Mouse (Mus musculus): ENCODE data around the gene Ptprz1. TPM values are rescaled to one million over a fixed set of nuclear protein-coding genes. Genes with fewer than 3 reads are reported as not detected.

Ptprz1 gene
- polyA plus RNA-seq (2012; rRNA removed) = 0.27 and 0.29 TPM in 2 replicates

DNA sequence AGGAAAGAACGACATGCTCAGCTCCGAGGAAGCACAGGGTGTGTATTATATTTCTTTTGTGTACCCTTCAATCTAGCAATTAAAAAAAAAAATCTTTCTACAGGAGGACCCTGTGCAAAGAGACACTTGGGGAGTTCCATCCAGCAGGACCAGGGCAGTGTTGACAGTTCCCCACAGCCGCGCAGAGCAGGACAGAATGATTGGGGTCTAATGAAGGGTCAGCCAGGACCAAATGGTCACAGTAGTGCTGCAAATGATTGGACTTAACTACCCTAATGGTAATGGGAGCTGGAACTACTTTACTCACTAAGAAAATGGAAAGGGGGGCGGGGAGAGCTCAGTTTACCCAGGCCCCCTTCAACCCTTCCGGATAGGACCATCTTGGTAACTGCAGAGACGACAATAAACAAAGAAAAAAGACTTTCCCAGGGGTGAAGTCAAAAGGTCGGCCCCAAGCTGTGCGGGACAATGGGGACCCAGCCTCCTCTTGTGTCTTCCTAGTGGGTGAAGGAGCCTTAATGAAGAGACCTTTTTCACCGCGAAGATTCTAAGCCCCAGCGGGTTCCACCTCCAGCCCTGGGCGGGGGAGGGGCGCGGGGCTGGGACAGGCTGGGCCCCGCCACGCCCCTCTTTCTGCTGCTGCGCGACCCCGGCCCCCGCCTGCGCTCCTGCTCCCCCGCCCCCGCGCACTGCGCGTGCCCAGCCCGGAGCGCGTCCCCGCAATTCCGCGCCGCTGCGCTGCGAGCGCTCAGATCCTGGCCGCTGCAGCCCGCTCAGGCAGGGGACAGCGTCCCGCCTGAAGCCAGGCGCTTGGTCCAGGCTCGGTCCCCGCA lies at the start of gene Ptprz1:
Ptprz1 (plus strand) TSS at position 722 of the 833 bp plus-strand sequence.
- no peak for DNase-seq (ENCODE audit: low read depth)

DNA sequence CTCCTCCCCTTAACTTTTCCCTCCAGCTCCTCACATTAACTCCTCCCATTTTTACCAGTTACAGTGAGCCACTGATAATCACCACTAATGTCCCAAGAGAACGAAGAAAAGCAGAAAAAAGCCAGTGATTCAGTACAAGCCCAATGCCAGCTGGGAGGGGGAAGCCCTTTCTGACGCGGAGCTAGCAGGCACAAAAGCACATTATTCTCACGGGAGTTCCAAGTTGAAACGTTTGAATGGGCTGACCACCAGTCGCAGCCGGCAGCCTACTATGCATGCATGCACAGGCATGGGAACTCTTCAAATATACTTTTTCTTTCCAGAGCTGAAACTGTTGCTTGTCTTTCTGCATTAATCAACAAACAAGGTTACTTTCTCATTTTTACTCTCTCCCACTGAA lies 41.7 kb upstream of the Ptprz1 start:
- no peak for DNase-seq (ENCODE audit: low read depth)

DNA sequence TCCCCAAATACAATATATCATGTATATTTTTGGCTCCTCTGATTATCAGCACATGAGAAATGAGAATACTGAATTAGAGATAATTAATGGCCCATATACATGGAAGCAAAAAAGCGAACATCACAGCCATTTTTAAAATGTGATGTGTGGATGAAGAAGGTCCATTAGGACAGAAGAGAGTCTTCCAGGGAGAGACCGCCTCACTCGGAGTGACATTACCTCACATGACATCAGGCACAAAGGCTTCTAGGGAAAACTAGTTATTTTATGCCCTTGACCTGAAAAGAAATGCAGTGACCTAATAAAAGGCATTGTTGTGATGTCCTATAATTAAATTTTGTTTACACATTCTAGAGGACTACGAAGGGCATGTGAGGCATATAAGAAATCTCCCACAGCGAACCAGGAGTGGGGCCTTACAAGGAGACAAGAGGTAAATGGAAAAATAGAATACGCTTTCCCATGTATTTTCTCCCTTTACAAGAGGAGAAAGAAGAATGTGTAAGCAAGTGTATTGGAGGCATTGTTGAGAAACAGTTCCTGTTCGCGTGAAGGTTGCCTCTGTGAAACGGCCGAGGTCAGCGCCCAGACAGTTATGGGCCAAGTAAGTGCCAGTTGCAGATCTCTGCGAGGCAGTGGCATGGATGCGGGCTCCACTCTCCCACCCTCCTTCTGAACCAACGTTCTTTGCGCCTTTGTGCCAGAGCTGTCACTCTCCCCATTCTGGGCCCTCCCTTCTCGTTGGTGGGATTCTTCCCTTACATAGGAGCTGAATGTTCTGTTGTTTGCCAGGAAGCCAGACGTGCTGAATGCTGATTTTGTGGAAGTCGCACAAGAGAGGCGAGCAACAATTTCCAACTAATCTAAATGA lies 41.0 kb upstream of the Ptprz1 start:
- DNase-seq (ENCODE audit: low read depth) = no peak

DNA sequence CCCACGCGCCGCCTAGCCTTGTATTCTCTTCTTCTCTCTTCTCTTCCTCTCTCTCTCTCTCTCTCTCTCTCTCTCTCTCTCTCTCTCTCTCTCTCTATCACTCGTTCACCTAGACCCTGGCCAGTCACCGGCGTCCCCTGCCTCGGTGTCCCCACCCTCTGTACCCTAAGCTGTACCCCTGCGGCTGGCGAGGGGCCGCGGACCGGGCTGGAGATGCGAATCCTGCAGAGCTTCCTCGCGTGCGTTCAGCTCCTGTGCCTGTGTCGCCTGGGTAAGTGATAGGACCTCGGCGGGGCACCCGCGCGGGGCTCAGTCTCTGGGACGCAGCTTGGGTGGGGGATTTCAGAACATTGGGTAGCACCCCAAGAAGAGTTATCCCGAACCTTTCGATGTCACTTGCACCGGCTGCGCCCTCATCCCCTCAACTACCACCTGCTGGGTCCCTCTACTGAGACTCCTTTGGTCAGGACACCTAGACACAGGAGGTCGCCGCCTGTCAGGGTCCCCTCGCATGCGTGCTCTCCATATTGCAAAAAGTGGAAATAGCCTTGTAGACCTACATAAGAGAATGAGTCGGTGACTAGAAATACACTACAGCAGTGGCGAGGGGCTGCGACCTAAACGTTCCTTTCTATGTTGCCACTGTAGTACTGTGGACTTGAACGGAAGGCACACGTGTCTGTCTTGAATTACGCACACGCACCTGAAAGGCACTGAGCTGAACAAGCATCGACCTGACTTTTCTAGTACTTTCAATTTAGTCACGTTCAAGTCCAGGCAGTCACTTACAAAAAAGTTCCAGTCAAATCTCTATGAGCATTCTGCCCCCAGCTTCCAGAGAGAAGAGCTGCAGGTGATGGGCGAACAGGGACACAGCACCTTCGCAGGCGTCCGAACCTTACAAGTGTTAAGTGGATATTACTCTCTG lies 576 bp downstream of the Ptprz1 start:
- DNase-seq (ENCODE audit: low read depth) = peak; percentile 3

DNA sequence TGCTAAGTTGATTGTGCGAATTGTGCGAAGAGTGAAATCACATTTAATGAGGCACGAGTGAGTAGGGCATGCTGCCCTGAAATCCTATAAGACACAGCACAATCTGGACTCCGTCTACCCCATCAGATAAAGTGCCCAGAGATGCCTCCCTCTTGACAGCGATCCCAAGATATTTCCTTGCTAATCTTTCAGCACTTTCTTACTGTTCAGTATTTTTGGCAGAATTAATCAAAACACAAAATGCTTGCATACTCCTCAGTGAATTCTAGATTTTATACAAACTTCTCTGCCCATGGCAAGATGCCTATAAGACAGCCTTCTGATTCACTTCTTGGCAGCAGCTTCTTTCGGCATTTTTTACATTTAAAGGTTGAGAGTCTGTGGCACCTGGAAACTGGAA lies 12.7 kb downstream of the Ptprz1 start:
- no peak for DNase-seq (ENCODE audit: low read depth)

DNA sequence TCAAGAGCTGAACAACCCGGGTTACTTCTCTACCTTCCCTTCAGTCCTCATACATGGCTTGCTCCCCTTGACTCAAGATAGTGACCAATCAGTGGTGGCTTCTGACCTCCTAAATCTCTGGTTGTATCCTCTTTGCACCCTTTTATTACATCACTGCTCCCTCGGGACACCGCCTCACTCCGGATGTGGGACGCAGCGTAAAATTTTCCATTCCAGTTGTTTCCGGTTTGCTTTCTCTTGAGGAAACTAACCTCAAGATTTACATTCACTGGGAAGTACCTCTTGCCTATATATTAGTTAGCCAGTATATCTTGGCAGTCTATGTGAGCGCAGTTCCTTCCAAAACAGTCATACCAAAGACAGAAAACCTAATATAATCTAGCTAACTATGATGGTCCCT lies 14.0 kb downstream of the Ptprz1 start:
- DNase-seq (ENCODE audit: low read depth) = no peak

DNA sequence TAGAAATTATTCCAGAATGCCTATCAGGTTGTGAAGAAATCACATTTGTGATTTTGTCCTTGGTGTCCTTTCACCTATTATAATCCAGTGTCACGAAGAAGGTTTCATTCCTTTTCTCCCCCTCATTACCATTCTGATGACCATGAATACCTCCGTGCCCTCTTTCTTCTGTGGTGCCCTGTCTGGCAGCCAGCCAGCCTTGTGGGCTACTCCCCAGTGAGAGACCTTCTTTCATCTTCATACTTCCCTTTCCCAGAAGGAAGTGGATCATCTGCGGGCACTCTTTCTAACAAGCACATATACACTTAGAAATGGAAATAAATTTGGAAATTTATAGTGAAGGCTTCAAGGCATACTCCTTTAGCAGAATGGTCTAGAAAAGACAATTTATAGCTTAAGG lies 26.7 kb downstream of the Ptprz1 start:
- DNase-seq (ENCODE audit: low read depth) = no peak

DNA sequence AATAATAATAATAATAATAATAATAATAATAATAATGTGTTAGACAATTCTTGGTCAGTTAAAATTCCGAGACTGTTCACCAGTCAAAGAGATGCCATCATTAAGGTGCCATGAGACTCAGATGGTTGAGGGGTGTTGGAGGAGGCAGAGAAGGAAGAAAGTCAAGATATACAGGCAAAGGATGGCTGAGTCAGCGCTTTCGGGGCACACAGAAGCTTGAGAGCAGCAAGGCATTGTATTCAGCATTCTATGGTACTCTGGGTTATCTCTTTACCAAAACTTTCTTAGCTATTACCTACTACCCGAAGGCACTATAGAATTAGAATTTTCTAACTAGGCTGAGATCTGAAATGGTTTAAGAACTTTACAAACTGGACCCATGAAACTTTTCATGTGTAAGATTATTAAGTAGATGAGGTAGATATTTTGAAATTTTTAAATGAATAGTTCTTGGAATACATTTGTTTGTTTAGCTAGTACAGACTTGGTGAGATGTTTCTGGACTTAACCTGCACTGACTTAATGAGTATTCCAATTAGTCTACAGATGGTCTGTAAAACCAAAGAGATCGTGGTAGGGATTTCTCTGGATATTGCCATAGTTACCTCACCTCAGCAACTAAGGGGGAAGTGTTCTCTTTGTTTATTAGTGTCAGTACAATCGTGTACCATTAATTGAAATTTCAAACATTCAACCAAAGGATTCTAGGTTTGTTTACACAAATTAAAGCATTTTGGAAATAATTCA lies 33.4 kb downstream of the Ptprz1 start:
- DNase-seq (ENCODE audit: low read depth) = no peak

DNA sequence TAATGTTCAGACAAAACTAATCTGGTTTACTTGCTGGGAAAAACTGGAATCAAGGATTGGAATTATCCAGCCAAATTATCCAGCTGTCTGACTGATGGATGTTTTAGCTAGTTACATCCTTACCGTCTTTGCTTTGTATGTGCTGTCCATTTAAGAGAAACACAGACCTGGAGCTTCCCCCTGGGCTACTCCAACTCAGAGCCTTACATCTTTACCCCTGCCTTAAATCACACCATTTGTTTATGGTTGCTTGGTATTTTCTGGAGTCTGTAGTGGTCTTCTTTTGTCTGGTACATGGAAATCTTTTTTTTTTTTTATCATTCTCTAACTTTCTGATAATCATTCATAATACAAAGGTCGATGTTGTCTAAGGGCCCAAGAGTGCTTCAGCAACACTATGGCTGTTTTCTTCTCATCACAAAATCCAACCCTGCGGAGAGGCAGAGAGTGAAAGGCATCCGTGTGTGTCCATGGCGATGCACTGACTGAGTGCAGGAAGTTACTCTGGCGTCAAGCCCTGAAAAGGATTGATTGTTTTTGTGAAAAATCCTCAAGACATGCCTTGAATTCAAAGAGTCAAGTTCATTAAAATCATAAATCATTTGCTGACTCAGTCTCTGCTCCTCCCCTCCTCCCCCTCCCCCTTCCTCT lies 34.1 kb downstream of the Ptprz1 start:
- no peak for DNase-seq (ENCODE audit: low read depth)

DNA sequence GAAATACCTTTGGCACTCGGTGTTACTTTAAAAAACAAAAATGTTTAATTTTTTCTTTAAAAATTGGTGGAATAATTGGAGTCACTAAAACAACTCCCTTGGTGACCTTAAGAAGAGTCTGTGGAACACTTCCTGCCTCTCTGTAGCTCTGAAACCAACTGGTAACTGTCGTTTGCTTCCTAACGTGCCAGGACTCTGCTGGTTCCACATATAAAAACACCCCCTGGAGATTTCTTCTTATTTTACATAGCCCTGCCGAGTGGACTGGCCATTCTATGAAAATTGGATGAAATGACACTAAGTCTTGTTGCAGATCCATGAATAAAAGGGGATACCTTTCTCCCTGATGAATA lies 34.6 kb downstream of the Ptprz1 start:
- no peak for DNase-seq (ENCODE audit: low read depth)

DNA sequence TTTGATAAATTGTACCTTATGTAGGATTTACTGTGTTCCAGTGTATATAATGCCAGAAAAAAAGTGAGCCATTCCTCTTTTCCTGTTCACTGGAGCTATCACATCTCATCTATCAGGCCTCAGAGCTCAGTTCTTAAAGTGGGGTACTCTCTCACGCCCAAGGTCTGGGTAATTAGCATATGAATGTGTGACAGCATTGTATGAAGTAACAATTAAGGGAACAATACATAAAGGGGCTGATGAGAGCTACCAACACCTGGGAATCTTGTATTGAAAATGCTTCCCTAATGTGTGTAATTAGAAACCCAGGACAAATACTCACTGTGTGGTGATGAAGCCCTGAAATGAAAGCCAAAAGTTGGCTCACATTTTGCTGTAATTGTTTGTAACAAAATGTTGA lies 47.6 kb downstream of the Ptprz1 start:
- DNase-seq (ENCODE audit: low read depth) = no peak

DNA sequence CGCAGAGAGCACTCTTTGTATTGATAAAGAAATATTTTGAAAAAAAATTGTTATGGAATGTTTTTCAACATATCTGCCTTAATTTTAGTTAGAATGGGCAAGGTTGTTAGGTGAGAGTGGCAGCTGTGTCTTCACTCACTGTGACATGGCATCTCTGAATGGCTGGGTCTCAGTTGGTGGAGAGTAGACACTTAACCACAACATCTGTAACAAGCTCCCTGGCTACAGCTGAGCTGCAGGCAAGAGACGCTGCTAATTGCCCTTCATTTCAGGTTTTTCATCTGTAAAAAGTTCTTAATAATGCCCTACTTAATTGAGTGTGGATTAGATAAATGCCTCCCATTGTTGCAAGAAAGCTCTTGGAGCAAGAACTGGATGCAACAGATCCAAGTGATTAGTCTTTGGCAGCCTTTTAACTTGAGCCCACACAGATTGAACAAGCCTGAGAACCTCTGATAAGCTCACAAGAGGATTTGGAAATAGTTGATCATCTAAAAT lies 57.5 kb downstream of the Ptprz1 start:
- peak; percentile 19 for DNase-seq (ENCODE audit: low read depth)

DNA sequence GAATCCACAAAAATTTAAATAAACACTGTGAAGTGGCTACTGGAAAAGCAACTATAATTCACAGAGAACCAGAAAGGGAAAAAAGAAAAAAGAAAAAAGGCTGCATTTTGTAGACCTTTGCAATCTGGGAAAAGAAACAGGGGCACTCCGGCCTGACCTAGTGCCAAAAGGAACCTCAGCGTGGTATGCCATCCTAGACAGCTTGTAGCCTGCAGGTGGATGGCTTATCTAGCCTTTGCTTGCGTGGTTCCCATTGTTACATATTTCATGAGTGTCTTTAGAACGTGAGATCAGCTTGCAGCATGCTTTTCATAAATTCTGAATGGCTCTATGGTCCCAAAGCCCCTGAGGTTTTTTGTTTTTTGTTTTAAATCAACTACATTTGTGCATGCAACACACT lies 61.8 kb downstream of the Ptprz1 start:
- no peak for DNase-seq (ENCODE audit: low read depth)

DNA sequence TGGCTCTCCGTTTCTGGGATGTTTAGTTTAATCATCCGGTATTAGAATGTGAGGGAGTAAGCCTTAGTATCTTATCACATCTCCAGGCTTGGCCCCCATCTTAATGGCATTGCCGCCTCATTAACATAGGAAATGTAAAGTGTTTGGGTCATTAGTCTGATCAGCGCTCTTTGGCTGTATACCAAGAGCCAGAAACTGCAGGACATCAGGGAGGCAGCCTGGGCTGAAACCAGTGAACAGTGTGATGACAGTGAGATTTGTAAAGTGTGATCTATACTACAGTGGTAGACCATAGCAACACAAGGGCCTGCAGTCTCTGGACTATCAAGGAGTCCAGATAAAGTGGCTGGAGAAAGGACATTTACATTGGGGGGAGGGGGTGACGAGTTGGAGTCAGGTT lies 62.2 kb downstream of the Ptprz1 start:
- no peak for DNase-seq (ENCODE audit: low read depth)

DNA sequence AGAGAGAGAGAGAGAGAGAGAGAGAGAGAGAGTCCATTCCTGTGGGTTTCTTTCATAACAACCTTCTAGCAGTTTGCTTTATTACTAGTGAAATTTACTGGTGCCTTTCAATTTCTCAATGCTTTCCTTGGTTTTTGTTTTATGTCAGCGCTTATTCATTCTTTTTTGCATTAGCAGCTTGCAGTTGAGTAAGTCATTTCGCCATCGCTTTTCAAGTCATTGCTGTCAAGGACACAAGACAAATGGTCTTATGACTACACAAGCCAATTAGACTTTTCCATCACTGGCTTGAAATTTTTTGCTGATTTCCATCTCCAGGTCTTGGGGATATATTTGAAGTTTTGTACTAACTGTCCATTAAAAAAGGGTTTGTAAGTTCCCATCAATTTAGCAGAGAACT lies 68.9 kb downstream of the Ptprz1 start:
- DNase-seq (ENCODE audit: low read depth) = peak; percentile 6

DNA sequence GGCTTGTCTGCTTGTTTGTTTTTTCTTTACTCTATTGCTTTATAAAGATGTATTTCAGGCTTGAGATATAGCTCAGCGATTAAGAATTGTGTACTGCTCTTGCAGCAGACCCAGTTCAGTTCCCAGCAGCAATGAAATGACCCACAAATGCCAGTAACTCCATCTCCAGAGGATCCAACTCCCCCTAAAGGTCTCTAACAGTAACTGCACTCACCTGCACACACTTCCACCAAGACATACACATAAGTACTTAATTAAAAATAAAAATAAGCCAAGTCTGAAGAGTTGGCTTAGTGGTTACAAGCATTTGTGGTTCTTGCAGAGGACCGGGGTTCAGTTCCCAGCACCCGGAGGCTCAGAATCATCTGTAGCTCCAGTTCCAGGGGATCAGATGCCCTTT lies 88.1 kb downstream of the Ptprz1 start:
- DNase-seq (ENCODE audit: low read depth) = no peak

DNA sequence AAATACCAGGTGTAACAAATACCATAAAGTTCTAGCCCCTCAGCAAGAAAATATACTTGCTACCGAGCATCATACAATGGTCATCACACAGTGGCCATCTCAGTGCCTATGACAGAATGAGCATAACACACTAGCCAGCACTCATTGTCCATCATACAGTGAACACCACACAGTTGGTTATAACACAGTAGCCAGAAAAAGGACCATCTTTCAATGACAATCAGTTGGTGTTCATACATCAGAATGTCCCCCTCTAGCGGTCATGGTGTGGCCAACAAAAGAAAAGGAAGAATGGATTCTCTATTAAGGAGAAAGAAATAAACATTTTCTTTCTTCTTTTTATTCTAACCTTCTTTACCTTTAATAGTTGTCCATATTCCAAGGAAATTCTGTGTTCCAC lies 92.8 kb downstream of the Ptprz1 start:
- DNase-seq (ENCODE audit: low read depth) = no peak

DNA sequence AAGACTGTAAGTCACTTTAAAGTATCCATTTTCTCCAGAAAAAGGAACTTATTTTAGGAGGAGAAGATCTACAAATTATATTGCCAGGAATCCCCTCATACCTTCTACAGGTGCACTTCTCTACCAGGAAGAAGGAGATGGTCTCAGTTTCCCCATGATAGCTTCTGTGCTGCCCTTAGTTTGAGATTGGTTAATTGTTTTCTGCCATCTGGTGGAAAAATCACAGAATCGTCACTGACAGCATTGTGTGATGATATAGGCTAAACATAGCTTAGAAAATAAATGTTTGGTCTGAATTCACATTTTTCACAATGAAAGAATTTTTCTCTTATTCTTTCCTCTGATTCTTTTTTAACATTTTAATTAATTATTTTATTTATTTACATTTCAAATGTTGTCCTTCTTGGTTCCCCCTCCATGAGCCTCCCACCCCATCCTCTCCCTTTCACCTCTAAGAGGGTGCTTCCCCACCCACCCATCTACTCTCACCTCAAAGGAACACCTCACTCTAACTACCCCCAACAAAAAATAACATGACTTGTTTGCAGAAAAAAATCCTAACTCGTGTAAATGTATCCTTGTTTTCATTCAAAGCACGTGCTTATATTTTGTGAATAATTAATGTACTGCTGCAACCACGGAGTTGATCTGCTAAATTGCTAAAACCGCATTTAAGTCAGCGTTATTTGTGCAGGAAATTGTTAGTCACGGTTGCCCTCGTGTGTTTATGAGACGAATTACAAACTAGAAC lies 108.6 kb downstream of the Ptprz1 start:
- no peak for DNase-seq (ENCODE audit: low read depth)

DNA sequence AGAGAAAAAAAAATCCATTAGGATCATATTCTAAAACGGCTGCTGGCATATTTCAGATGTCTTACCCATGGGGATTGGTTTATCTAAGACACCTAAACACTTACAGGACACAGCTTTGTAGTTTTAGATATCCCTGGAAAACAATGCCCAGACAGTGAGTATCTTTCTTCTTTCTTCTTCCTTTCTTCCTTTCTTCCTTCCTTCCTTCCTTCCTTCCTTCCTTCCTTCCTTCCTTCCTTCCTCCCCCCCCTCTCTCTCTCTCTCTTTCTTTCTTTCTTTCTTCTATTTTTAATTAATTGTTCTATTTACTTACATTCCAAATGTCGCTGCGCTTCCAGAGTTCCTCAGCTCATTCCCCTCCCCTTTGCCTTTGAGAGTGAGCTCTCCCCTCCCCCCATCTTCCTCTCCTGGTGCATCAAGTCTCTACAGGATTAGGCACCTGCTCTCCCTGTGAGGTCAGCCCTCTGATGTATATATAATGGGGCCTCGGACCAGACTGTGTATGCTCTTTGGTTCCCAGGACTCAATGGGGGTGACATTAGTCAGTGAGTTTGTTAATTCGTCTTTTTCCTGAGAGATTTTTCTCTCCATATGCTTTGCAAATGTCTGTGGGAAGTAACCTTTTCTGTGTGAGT lies 109.3 kb downstream of the Ptprz1 start:
- DNase-seq (ENCODE audit: low read depth) = no peak
